Mouse (Mus musculus): ENCODE data around the gene R3hdm2.
A peak's percentile ranks its signal among the peaks of the same experiment; 100 is the strongest.

R3hdm2 gene

GRCm38 (mm10) chr10:127425794-127426193 is 45.7 kb downstream of the R3hdm2 start:
- DNase-seq = peak; percentile 90

GRCm38 (mm10) chr10:127426670-127427069 is 46.5 kb downstream of the R3hdm2 start:
- peak; percentile 93 for DNase-seq

GRCm38 (mm10) chr10:127427107-127427506 is 47.0 kb downstream of the R3hdm2 start:
- DNase-seq = peak; percentile 93

- peak; percentile 37 for DNase-seq
Observed at GRCm38 (mm10) chr10:127427987-127428386, 47.9 kb downstream of the R3hdm2 start.

- DNase-seq = peak; percentile 71
Observed at GRCm38 (mm10) chr10:127429538-127429937, 49.4 kb downstream of the R3hdm2 start.

GRCm38 (mm10) chr10:127432466-127432865 is 52.3 kb downstream of the R3hdm2 start:
- peak; percentile 62 for DNase-seq

- DNase-seq = no peak
Observed at GRCm38 (mm10) chr10:127437354-127438113, 57.4 kb downstream of the R3hdm2 start.

GRCm38 (mm10) chr10:127453701-127454100 is 73.6 kb downstream of the R3hdm2 start:
- no peak for DNase-seq

GRCm38 (mm10) chr10:127462411-127463096 is 82.4 kb downstream of the R3hdm2 start:
- DNase-seq = no peak

- no peak for DNase-seq
Observed at GRCm38 (mm10) chr10:127471281-127471988, 91.3 kb downstream of the R3hdm2 start.

GRCm38 (mm10) chr10:127472722-127473121 is 92.6 kb downstream of the R3hdm2 start:
- no peak for DNase-seq

- no peak for DNase-seq
Observed at GRCm38 (mm10) chr10:127475175-127475574, 95.0 kb downstream of the R3hdm2 start.

GRCm38 (mm10) chr10:127476541-127476940 is 96.4 kb downstream of the R3hdm2 start:
- no peak for DNase-seq

- no peak for DNase-seq
Observed at GRCm38 (mm10) chr10:127477301-127477700, 97.2 kb downstream of the R3hdm2 start.

- DNase-seq = no peak
Observed at GRCm38 (mm10) chr10:127479131-127479530, 99.0 kb downstream of the R3hdm2 start.

GRCm38 (mm10) chr10:127480833-127481813 is 101.0 kb downstream of the R3hdm2 start:
- peak; percentile 97 for DNase-seq

GRCm38 (mm10) chr10:127485235-127485634 is 105.1 kb downstream of the R3hdm2 start:
- no peak for DNase-seq

GRCm38 (mm10) chr10:127488856-127489255 is 108.7 kb downstream of the R3hdm2 start:
- DNase-seq = no peak

- no peak for DNase-seq
Observed at GRCm38 (mm10) chr10:127490160-127491127, 110.3 kb downstream of the R3hdm2 start.

GRCm38 (mm10) chr10:127491128-127491512 is 111.0 kb downstream of the R3hdm2 start:
- DNase-seq = no peak

- no peak for DNase-seq
Observed at GRCm38 (mm10) chr10:127492118-127492517, 112.0 kb downstream of the R3hdm2 start.

Data from heart, adult 11 months (tissue).